Comparison of ENCODE assay signal across 20 mouse cellular contexts in genomic region chr14:114877477-114877876, GRCm38 (mm10).
DNase-seq lines count a peak whose midpoint lies in the region; ATAC-seq and TF ChIP-seq lines count a peak whose summit lies in the region.
"Had no signal": no experiment of that assay in that cellular context is flagged by ENCODE, and none has a peak within 500 bp of the region (broad histone marks: within the 10 kb centered on the region; RNA-seq: fewer than 3 reads in every experiment).

No protein-coding gene starts in this region.

- no peak overlapping the region for H3K4me3 ChIP-seq in hindbrain, embryonic 11.5 days (ENCODE audit: low read depth, low read length)
- no peak overlapping the region for H3K4me3 ChIP-seq in hindbrain, postnatal 0 days (ENCODE audit: low read length)
- no peak overlapping the region for H3K4me3 ChIP-seq in neural tube, embryonic 15.5 days (replicated peaks)
- H3K4me3 ChIP-seq in stomach, postnatal 0 days (ENCODE audit: low read depth, low read length), result no peak overlapping the region
- H3K4me3 ChIP-seq: embryonic facial prominence, embryonic 15.5 days; forebrain, embryonic 13.5 days; gastrocnemius, adult 2 months; megakaryocyte, embryonic 14.5 days had no signal

- no peak; the same call in 1 of the 2 replicates for ATAC-seq in hindbrain, embryonic 11.5 days (ENCODE audit: low FRiP score)
- no peak for ATAC-seq in hindbrain, postnatal 0 days
- ATAC-seq in neural tube, embryonic 15.5 days (ENCODE audit: low FRiP score), result no peak
- ATAC-seq in stomach, postnatal 0 days (ENCODE audit: low FRiP score, low TSS enrichment), result no peak
- ATAC-seq: activated CD4-positive, CD25-positive, alpha-beta regulatory T cell, adult 4 months; forebrain, embryonic 13.5 days; liver, postnatal 0 days; Patski had no signal

- DNase-seq in hindbrain, embryonic 11.5 days (ENCODE audit: low spot score), result peak; percentile 36
- DNase-seq in hindbrain, postnatal 0 days (ENCODE audit: low spot score), result no peak
- DNase-seq in neural tube, embryonic 10.5 days (ENCODE audit: extremely low spot score, low spot score), result peak; percentile 54
- peak; percentile 92 for DNase-seq in hindlimb bud, embryonic 11.5 days (ENCODE audit: extremely low spot score, low read depth, low spot score)
- DNase-seq in spleen, postnatal 4 days (ENCODE audit: low spot score in 2 of 2), result no peak
- no peak for DNase-seq in cerebellum, adult 9-10 months
- DNase-seq in stomach, postnatal 0 days (ENCODE audit: low spot score), result no peak
- DNase-seq: cerebellum, postnatal 10 days; gastrocnemius, adult 2 months; heart, postnatal 4 days; liver, postnatal 0 days; lung, postnatal 14 days; right cerebral cortex, postnatal 25 days; thymus, postnatal 14 days had no signal

- 33% methylated on average over 5 of the region's 5 CpGs for WGBS in hindbrain, embryonic 11.5 days
- 61% methylated on average over 5 of the region's 5 CpGs for WGBS in hindbrain, postnatal 0 days
- 13% methylated on average over 5 of the region's 5 CpGs for WGBS in neural tube, embryonic 15.5 days
- WGBS in stomach, postnatal 0 days, result 46% methylated on average over 5 of the region's 5 CpGs

- no peak overlapping the region for H3K9ac ChIP-seq in hindbrain, embryonic 11.5 days (ENCODE audit: low read depth, low read length)
- no peak overlapping the region for H3K9ac ChIP-seq in hindbrain, postnatal 0 days (replicated peaks; ENCODE audit: low read length)
- H3K9ac ChIP-seq in neural tube, embryonic 15.5 days (replicated peaks), result no peak overlapping the region
- H3K9ac ChIP-seq in stomach, postnatal 0 days (ENCODE audit: low read length), result no peak overlapping the region
- H3K9ac ChIP-seq: embryonic facial prominence, embryonic 15.5 days; forebrain, embryonic 13.5 days; liver, postnatal 0 days had no signal

- H3K36me3 ChIP-seq in hindbrain, embryonic 11.5 days (ENCODE audit: control insufficient read depth, insufficient read depth, low read length), result no peaks in the 10 kb centered on the region
- no peaks in the 10 kb centered on the region for H3K36me3 ChIP-seq in hindbrain, postnatal 0 days (ENCODE audit: insufficient read depth, low read length)
- H3K36me3 ChIP-seq in neural tube, embryonic 15.5 days, result no peaks in the 10 kb centered on the region
- H3K36me3 ChIP-seq in stomach, postnatal 0 days (ENCODE audit: control insufficient read depth, insufficient read depth, low read length), result no peaks in the 10 kb centered on the region
- H3K36me3 ChIP-seq: embryonic facial prominence, embryonic 15.5 days had no signal

- 0 out of 2 replicates have a peak overlapping the region, but pooled peaks have one; percentile 19 for H3K27ac ChIP-seq in hindbrain, embryonic 11.5 days (ENCODE audit: low read depth, low read length)
- no peak overlapping the region for H3K27ac ChIP-seq in hindbrain, postnatal 0 days
- H3K27ac ChIP-seq in neural tube, embryonic 15.5 days (replicated peaks), result no peak overlapping the region
- no peak overlapping the region for H3K27ac ChIP-seq in stomach, postnatal 0 days (replicated peaks)
- H3K27ac ChIP-seq: embryonic facial prominence, embryonic 15.5 days; forebrain, embryonic 13.5 days; gastrocnemius, adult 2 months had no signal

- no peaks in the 10 kb centered on the region for H3K9me3 ChIP-seq in hindbrain, embryonic 11.5 days (ENCODE audit: control insufficient read depth, low read length)
- no peaks in the 10 kb centered on the region for H3K9me3 ChIP-seq in hindbrain, postnatal 0 days (ENCODE audit: low read length)
- H3K9me3 ChIP-seq in neural tube, embryonic 15.5 days (replicated peaks), result no peaks in the 10 kb centered on the region
- H3K9me3 ChIP-seq in stomach, postnatal 0 days (ENCODE audit: control insufficient read depth, low read length), result no peaks in the 10 kb centered on the region
- H3K9me3 ChIP-seq: embryonic facial prominence, embryonic 15.5 days; forebrain, embryonic 13.5 days; megakaryocyte, embryonic 14.5 days had no signal

- H3K27me3 ChIP-seq in hindbrain, embryonic 11.5 days (ENCODE audit: control insufficient read depth, insufficient read depth, low read length), result no peaks in the 10 kb centered on the region
- H3K27me3 ChIP-seq in hindbrain, postnatal 0 days (ENCODE audit: insufficient read depth, low read length), result no peaks in the 10 kb centered on the region
- H3K27me3 ChIP-seq in neural tube, embryonic 15.5 days (replicated peaks), result no peaks in the 10 kb centered on the region
- no peaks in the 10 kb centered on the region for H3K27me3 ChIP-seq in stomach, postnatal 0 days (ENCODE audit: control insufficient read depth, insufficient read depth, low read length)
- H3K27me3 ChIP-seq: embryonic facial prominence, embryonic 15.5 days; forebrain, embryonic 13.5 days; megakaryocyte, embryonic 14.5 days had no signal

- TF ChIP-seq CTCF in hindbrain, postnatal 0 days (IDR thresholded peaks at IDR 0.05; ENCODE audit: low read depth), result no peak
- no peak for TF ChIP-seq CTCF in stomach, postnatal 0 days (IDR thresholded peaks at IDR 0.05; ENCODE audit: low read depth)

- H3K4me2 ChIP-seq in hindbrain, embryonic 11.5 days (replicated peaks; ENCODE audit: low read depth, low read length), result no peak overlapping the region
- no peak overlapping the region for H3K4me2 ChIP-seq in hindbrain, postnatal 0 days (ENCODE audit: low read depth, low read length)
- no peak overlapping the region for H3K4me2 ChIP-seq in neural tube, embryonic 15.5 days
- H3K4me2 ChIP-seq in stomach, postnatal 0 days (replicated peaks; ENCODE audit: low read depth), result no peak overlapping the region
- H3K4me2 ChIP-seq: embryonic facial prominence, embryonic 15.5 days; forebrain, embryonic 13.5 days had no signal

- no peaks in the 10 kb centered on the region for H3K4me1 ChIP-seq in hindbrain, embryonic 11.5 days (replicated peaks; ENCODE audit: control insufficient read depth, insufficient read depth, low read length)
- H3K4me1 ChIP-seq in hindbrain, postnatal 0 days (ENCODE audit: insufficient read depth, low read length), result no peaks in the 10 kb centered on the region
- no peaks in the 10 kb centered on the region for H3K4me1 ChIP-seq in neural tube, embryonic 15.5 days
- H3K4me1 ChIP-seq in stomach, postnatal 0 days (replicated peaks; ENCODE audit: control insufficient read depth, insufficient read depth), result no peaks in the 10 kb centered on the region
- H3K4me1 ChIP-seq: embryonic facial prominence, embryonic 15.5 days had no signal

- TF ChIP-seq EP300 in stomach, postnatal 0 days (optimal IDR thresholded peaks at IDR 0.05), result no peak

Comparison
In these comparisons a context has a peak if more than half of its experiments do, and no peak if none do; other contexts are left out.
1. DNase-seq: peak in hindbrain, embryonic 11.5 days (single experiment), neural tube, embryonic 10.5 days (single experiment) and hindlimb bud, embryonic 11.5 days (single experiment); none in hindbrain, postnatal 0 days (single experiment), spleen, postnatal 4 days (0 of 2), cerebellum, adult 9-10 months (single experiment) and stomach, postnatal 0 days (single experiment).